Mouse (Mus musculus): ENCODE data around the gene Mei4.

Mei4 gene

DNA sequence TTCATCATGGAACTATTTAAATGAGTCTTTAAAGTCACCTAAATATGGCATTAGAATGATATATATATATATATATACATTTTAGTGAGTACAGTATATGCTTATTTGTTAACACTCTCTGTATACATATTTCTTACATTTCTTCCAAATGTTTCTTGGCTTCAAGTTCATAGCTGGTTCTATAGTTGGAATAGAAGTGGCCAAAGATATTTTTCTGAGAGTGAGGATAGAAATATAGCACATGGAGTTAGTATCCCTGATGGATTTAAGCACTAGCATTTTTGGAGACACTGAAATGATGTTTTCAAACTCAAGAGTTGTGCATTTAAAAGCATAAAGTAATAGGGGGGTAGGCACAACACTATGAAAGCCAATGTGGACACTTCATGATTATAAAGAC, 272.6 kb downstream of the Mei4 start:
- DNase-seq (ENCODE audit: low read depth in 2 of 2, low spot score in 2 of 2) = no peak

DNA sequence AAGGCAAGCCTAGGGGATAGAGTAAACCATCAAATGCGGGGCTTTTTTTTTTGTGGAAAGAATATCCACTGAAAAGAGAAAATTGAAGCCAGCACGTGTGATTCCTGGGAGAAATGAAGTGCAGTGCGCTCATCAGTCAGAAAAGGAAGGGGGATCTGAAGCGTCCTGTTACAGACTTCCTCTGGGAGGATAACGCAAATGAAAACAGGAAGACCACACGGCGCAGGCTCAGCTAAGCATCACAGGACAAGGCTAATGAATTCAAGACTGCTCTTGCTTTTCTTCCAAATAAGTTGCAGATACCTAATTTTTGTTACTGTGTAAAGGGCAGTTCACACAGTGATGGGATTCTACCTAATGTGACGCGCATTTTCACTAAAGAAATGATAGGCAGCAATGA, 296.7 kb downstream of the Mei4 start:
- no peak for DNase-seq (ENCODE audit: low read depth in 2 of 2, low spot score in 2 of 2)

DNA sequence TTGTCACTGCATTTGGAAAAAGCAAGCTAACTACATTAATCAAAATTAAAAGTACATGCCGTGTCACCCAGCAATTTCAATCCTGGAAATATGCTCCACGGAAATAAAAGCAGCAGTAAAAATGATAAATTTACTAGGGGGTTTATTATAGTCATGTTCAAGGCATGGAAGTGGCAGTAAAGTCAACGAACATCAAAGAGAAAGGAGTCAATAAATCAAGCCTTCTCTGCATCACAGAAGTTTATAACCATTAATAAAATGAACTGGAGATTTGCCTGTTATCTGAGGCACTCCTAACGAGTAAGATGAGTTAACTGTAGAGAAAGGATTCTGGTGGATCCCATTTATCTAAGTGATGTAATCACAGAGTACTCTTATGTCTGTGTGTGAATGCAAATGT, 298.9 kb downstream of the Mei4 start:
- DNase-seq (ENCODE audit: low read depth in 2 of 2, low spot score in 2 of 2) = no peak

DNA sequence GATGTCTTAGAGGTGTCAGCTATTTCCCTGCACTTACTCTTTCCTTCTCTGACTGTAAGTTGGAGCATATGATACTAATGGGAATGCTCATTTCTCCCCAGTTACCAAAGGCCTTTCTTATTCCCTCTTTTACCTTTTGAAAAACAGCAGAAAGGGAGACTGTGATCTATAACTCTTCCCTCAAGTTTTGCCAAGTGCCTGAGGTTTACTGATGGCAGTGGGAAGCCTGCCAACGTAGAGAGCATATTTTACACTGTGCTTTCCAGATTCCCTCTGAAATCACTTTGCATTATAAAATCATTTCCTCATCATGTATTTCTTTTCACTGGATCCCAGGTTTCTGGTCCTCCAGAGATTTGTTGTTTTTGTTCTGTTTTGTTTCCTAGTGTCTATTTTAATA, 354.5 kb downstream of the Mei4 start:
- DNase-seq (ENCODE audit: low read depth in 2 of 2, low spot score in 2 of 2) = no peak

DNA sequence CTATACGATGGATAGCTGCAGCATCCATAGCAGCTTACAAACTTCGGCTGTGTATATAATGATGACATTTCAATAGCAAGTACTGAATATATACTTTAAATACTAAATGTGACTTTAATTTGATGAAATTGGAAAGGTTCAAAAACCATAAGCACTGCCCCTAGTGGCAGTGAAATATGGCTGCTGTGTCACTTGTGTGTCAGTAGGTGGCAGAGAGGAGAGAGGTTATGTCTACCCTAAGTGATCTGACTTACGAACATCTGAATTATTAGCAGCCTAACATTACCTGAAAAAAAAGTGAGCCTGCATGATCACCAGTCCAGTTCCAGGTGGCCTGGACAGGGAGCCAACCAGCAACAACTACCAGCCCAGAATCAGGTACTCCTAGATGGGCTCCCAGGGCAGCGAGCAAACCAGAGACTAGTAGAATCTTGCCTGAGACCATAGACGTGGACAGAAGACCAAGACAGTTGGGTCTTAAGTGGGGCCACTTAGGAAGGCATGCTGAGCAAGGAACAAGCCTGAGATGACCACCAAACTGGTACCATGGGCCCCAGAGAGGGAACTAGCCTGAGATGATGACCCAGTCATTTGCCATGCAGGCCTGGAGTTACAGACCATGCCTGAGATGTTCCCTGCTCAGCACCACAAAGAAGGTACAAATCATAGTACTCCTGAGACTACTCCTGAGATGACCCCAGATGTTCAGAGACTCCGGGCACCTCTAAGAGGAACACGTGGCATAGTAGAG, 384.4 kb downstream of the Mei4 start:
- DNase-seq (ENCODE audit: low read depth in 2 of 2, low spot score in 2 of 2) = no peak

Data from CD8-positive naive resting alpha-beta T cell, adult 2 months (primary cell).